Mouse (Mus musculus) thymus, postnatal 10 days (tissue): ENCODE measurements around the gene Gm42906.

Source experiments
- DNase-seq, 2 experiments: peaks; one replicate each; pipeline ENCODE4 v3.0.0; 2021; ENCODE audit warnings: low spot score in 2 of 2

The Gm42906 gene

GRCm38 (mm10) chr5:151394690-151395089, 33.3 kb downstream of the Gm42906 start:
- no peak for DNase-seq

- no peak for DNase-seq
These were observed 33.9 kb downstream of the Gm42906 start for GRCm38 (mm10) chr5:151393821-151394662.

GRCm38 (mm10) chr5:151389827-151390226, 38.1 kb downstream of the Gm42906 start:
- DNase-seq: no peak

GRCm38 (mm10) chr5:151379896-151380295, 48.1 kb downstream of the Gm42906 start:
- DNase-seq: no peak

- no peak for DNase-seq
These were observed 48.8 kb downstream of the Gm42906 start for GRCm38 (mm10) chr5:151379210-151379609.

- DNase-seq: no peak
These were observed 51.0 kb downstream of the Gm42906 start for GRCm38 (mm10) chr5:151376931-151377330.

GRCm38 (mm10) chr5:151374825-151375224, 53.1 kb downstream of the Gm42906 start:
- DNase-seq: no peak

GRCm38 (mm10) chr5:151371130-151371529, 56.8 kb downstream of the Gm42906 start:
- DNase-seq: no peak

- DNase-seq: peak in 1 of 2 experiments; percentile 5
These were observed 58.6 kb downstream of the Gm42906 start for GRCm38 (mm10) chr5:151369306-151369721.

GRCm38 (mm10) chr5:151368395-151369190, 59.4 kb downstream of the Gm42906 start:
- DNase-seq: peak; percentile 98 to 99

- no peak for DNase-seq
These were observed 60.0 kb downstream of the Gm42906 start for GRCm38 (mm10) chr5:151367881-151368394.

GRCm38 (mm10) chr5:151367317-151367716, 60.6 kb downstream of the Gm42906 start:
- no peak for DNase-seq

GRCm38 (mm10) chr5:151363343-151364000, 64.5 kb downstream of the Gm42906 start:
- no peak for DNase-seq

- no peak for DNase-seq
These were observed 78.3 kb downstream of the Gm42906 start for GRCm38 (mm10) chr5:151349616-151350015.

GRCm38 (mm10) chr5:151348418-151348817, 79.5 kb downstream of the Gm42906 start:
- DNase-seq: no peak

- DNase-seq: no peak
These were observed 81.3 kb downstream of the Gm42906 start for GRCm38 (mm10) chr5:151346626-151347025.

GRCm38 (mm10) chr5:151344737-151345136, 83.2 kb downstream of the Gm42906 start:
- no peak for DNase-seq

- DNase-seq: no peak
These were observed 94.3 kb downstream of the Gm42906 start for GRCm38 (mm10) chr5:151333686-151334085.

- no peak for DNase-seq
These were observed 94.8 kb downstream of the Gm42906 start for GRCm38 (mm10) chr5:151333191-151333594.

GRCm38 (mm10) chr5:151315804-151316597, 112.0 kb downstream of the Gm42906 start:
- DNase-seq: no peak

GRCm38 (mm10) chr5:151300286-151300685, 127.7 kb downstream of the Gm42906 start:
- DNase-seq: no peak
